Mouse (Mus musculus): Measurements from ENCODE around the gene Prpf6. TPM values are rescaled to one million over a fixed set of nuclear protein-coding genes. Genes with fewer than 3 reads are reported as not detected.

Gene Prpf6
- polyA plus RNA-seq, 1 experiment = 80.1 TPM

DNA sequence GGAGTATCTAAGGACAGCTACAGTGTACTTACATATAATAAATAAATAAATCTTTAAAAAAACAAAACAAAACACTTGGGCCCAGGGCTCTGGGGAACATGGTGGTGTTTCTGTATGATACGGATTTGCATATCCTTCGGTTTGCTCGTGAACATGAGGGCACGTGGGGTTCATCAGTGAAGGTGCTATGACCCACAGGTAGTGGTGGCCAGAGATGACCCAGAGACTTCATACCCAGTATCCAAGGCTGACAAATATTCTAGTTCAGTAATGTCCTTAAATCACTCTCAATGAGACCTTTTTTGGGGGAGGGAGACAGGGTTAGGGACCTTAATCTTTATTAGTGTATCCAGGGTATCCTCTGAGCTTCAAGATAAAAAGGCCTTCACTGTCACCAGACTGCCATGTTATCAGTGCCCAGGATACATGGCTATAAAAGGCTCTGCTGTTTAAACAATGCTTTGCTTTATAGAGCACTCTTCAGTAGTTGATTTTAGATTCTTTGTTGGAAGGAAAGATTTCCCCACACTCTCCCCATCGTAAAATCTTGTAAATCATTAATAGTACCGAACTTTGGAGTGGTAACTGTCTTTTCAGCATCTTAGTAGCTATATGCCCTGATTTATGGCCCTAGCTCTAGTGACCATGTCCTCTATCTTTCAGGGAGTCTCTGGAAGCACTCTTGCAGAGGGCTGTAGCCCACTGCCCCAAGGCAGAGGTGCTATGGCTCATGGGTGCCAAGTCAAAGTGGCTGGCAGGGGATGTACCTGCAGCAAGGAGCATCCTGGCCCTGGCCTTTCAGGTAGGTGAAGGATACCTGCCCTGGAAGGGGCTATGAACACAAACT lies 55.2 kb downstream of the Prpf6 start:
- TF ChIP-seq EP300 (IDR thresholded peaks at IDR 0.05; ENCODE audit: insufficient read depth, low read depth, low read length) (no peak), POLR2A (IDR thresholded peaks at IDR 0.05; ENCODE audit: insufficient read depth, low read length) (no peak), CTCF (IDR thresholded peaks at IDR 0.05; ENCODE audit: low read depth, low read length) (no peak)

GRCm38 (mm10) chr2:181648926-181649325 lies 57.3 kb downstream of the Prpf6 start:
- no peak overlapping the region for H3K4me3 ChIP-seq (ENCODE audit: low read depth, low read length)
- no peaks in the 10 kb centered on the region for H3K9me3 ChIP-seq (replicated peaks; ENCODE audit: control insufficient read depth, insufficient read depth, low read length, poor library complexity, severe bottlenecking)
- no peaks in the 10 kb centered on the region for H3K4me1 ChIP-seq (ENCODE audit: control insufficient read depth, insufficient read depth, low read length)
- no peak overlapping the region for H3K27ac ChIP-seq (ENCODE audit: insufficient read depth, low read length)
- H3K27me3 ChIP-seq (ENCODE audit: control insufficient read depth, insufficient read depth, low read length, poor library complexity, severe bottlenecking) = no peaks in the 10 kb centered on the region
- TF ChIP-seq EP300 (IDR thresholded peaks at IDR 0.05; ENCODE audit: insufficient read depth, low read depth, low read length) = no peak
- TF ChIP-seq POLR2A (IDR thresholded peaks at IDR 0.05; ENCODE audit: insufficient read depth, low read length) = no peak
- TF ChIP-seq CTCF (IDR thresholded peaks at IDR 0.05; ENCODE audit: low read depth, low read length) = no peak
- no peak overlapping the region for H3K9ac ChIP-seq (ENCODE audit: low read depth, poor library complexity, severe bottlenecking)
- peaks cover 40% of the 10 kb centered on the region for H3K36me3 ChIP-seq (ENCODE audit: control insufficient read depth, insufficient read depth, low read length, poor library complexity, severe bottlenecking)

More for the DNA sequence above, 55.2 kb downstream of the Prpf6 start:
- Histone ChIP-seq H3K27me3 (ENCODE audit: control insufficient read depth, insufficient read depth, low read length, poor library complexity, severe bottlenecking) (no peaks in the 10 kb centered on the region), H3K27ac (ENCODE audit: insufficient read depth, low read length) (no peak overlapping the region), H3K4me1 (ENCODE audit: control insufficient read depth, insufficient read depth, low read length) (no peaks in the 10 kb centered on the region), H3K9ac (ENCODE audit: low read depth, poor library complexity, severe bottlenecking) (no peak overlapping the region), H3K4me3 (ENCODE audit: low read depth, low read length) (no peak overlapping the region), H3K36me3 (ENCODE audit: control insufficient read depth, insufficient read depth, low read length, poor library complexity, severe bottlenecking) (peaks cover 34% of the 10 kb centered on the region), H3K9me3 (replicated peaks; ENCODE audit: control insufficient read depth, insufficient read depth, low read length, poor library complexity, severe bottlenecking) (no peaks in the 10 kb centered on the region)

GRCm38 (mm10) chr2:181653065-181653464 lies 61.4 kb downstream of the Prpf6 start:
- Histone ChIP-seq H3K27me3 (ENCODE audit: control insufficient read depth, insufficient read depth, low read length, poor library complexity, severe bottlenecking) (no peaks in the 10 kb centered on the region), H3K36me3 (ENCODE audit: control insufficient read depth, insufficient read depth, low read length, poor library complexity, severe bottlenecking) (peaks cover 40% of the 10 kb centered on the region), H3K4me3 (ENCODE audit: low read depth, low read length) (no peak overlapping the region), H3K9me3 (replicated peaks; ENCODE audit: control insufficient read depth, insufficient read depth, low read length, poor library complexity, severe bottlenecking) (no peaks in the 10 kb centered on the region), H3K9ac (ENCODE audit: low read depth, poor library complexity, severe bottlenecking) (no peak overlapping the region), H3K27ac (ENCODE audit: insufficient read depth, low read length) (no peak overlapping the region), H3K4me1 (ENCODE audit: control insufficient read depth, insufficient read depth, low read length) (no peaks in the 10 kb centered on the region)
- TF ChIP-seq POLR2A (IDR thresholded peaks at IDR 0.05; ENCODE audit: insufficient read depth, low read length) (no peak), CTCF (IDR thresholded peaks at IDR 0.05; ENCODE audit: low read depth, low read length) (no peak), EP300 (IDR thresholded peaks at IDR 0.05; ENCODE audit: insufficient read depth, low read depth, low read length) (no peak)

GRCm38 (mm10) chr2:181653523-181653922 lies 61.9 kb downstream of the Prpf6 start:
- H3K27ac ChIP-seq (ENCODE audit: insufficient read depth, low read length) = no peak overlapping the region
- H3K27me3 ChIP-seq (ENCODE audit: control insufficient read depth, insufficient read depth, low read length, poor library complexity, severe bottlenecking) = no peaks in the 10 kb centered on the region
- no peak overlapping the region for H3K4me3 ChIP-seq (ENCODE audit: low read depth, low read length)
- no peak overlapping the region for H3K9ac ChIP-seq (ENCODE audit: low read depth, poor library complexity, severe bottlenecking)
- no peaks in the 10 kb centered on the region for H3K4me1 ChIP-seq (ENCODE audit: control insufficient read depth, insufficient read depth, low read length)
- peaks cover 40% of the 10 kb centered on the region for H3K36me3 ChIP-seq (ENCODE audit: control insufficient read depth, insufficient read depth, low read length, poor library complexity, severe bottlenecking)
- no peaks in the 10 kb centered on the region for H3K9me3 ChIP-seq (replicated peaks; ENCODE audit: control insufficient read depth, insufficient read depth, low read length, poor library complexity, severe bottlenecking)
- TF ChIP-seq CTCF (IDR thresholded peaks at IDR 0.05; ENCODE audit: low read depth, low read length) (no peak), POLR2A (IDR thresholded peaks at IDR 0.05; ENCODE audit: insufficient read depth, low read length) (no peak), EP300 (IDR thresholded peaks at IDR 0.05; ENCODE audit: insufficient read depth, low read depth, low read length) (no peak)

GRCm38 (mm10) chr2:181656734-181657133 lies 65.1 kb downstream of the Prpf6 start, which contains the start of gene Gm29797:
Gene Gm29797, plus strand, starts transcription at chr2:181657034.
- no peak within 1 kb of the TSS for H3K4me3 ChIP-seq (ENCODE audit: low read depth, low read length)
- no peak within 1 kb of the TSS for H3K27ac ChIP-seq (ENCODE audit: insufficient read depth, low read length)
- H3K4me1 ChIP-seq (ENCODE audit: control insufficient read depth, insufficient read depth, low read length) = no peaks in the 10 kb centered on the region
- no peaks in the 10 kb centered on the region for H3K9me3 ChIP-seq (replicated peaks; ENCODE audit: control insufficient read depth, insufficient read depth, low read length, poor library complexity, severe bottlenecking)
- H3K27me3 ChIP-seq (ENCODE audit: control insufficient read depth, insufficient read depth, low read length, poor library complexity, severe bottlenecking) = no peaks in the 10 kb centered on the region
- TF ChIP-seq EP300 (IDR thresholded peaks at IDR 0.05; ENCODE audit: insufficient read depth, low read depth, low read length) = no peak
- no peak for TF ChIP-seq POLR2A (IDR thresholded peaks at IDR 0.05; ENCODE audit: insufficient read depth, low read length)
- TF ChIP-seq CTCF (IDR thresholded peaks at IDR 0.05; ENCODE audit: low read depth, low read length) = no peak
- peaks cover 23% of the 10 kb centered on the region for H3K36me3 ChIP-seq (ENCODE audit: control insufficient read depth, insufficient read depth, low read length, poor library complexity, severe bottlenecking)
- H3K9ac ChIP-seq (ENCODE audit: low read depth, poor library complexity, severe bottlenecking) = no peak within 1 kb of the TSS

DNA sequence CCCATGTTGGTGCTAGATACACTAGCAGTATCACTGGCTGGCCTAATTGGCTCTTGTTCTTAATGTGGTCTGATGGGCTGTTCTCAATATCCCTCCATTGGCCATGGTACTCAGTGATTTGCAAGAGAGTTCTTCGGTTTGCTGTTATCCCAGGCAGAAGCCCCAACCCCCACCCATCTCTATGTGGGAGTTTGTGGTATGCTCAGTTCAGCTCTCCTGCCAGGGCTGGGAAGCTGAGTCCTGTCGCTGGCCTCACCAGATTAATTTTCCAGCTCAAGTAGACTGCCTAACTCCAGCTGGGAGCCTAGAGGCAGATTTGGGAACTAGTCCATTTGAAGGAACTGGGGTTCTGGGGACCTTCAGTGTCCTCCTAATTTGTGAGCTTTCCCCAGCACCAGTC lies 65.8 kb downstream of the Prpf6 start:
- Histone ChIP-seq H3K4me3 (ENCODE audit: low read depth, low read length) (no peak overlapping the region), H3K4me1 (ENCODE audit: control insufficient read depth, insufficient read depth, low read length) (no peaks in the 10 kb centered on the region), H3K9me3 (replicated peaks; ENCODE audit: control insufficient read depth, insufficient read depth, low read length, poor library complexity, severe bottlenecking) (no peaks in the 10 kb centered on the region), H3K27me3 (ENCODE audit: control insufficient read depth, insufficient read depth, low read length, poor library complexity, severe bottlenecking) (no peaks in the 10 kb centered on the region), H3K9ac (ENCODE audit: low read depth, poor library complexity, severe bottlenecking) (no peak overlapping the region), H3K27ac (ENCODE audit: insufficient read depth, low read length) (no peak overlapping the region), H3K36me3 (ENCODE audit: control insufficient read depth, insufficient read depth, low read length, poor library complexity, severe bottlenecking) (peaks cover 19% of the 10 kb centered on the region)
- TF ChIP-seq CTCF (IDR thresholded peaks at IDR 0.05; ENCODE audit: low read depth, low read length) (no peak), POLR2A (IDR thresholded peaks at IDR 0.05; ENCODE audit: insufficient read depth, low read length) (no peak), EP300 (IDR thresholded peaks at IDR 0.05; ENCODE audit: insufficient read depth, low read depth, low read length) (no peak)

All from ES-Bruce4 (cell line).